Mouse (Mus musculus) liver, embryonic 14.5 days (tissue): Measurements from ENCODE around the gene Sigmar1. TPM values are rescaled to one million over a fixed set of nuclear protein-coding genes. Genes with fewer than 3 reads are reported as not detected.

Source experiments
- ATAC-seq: fragments of 200-750 bp; cut with Nextera tagmentation; 2 replicates; pipeline ENCODE4 v1.8.0; 2017; ENCODE audit warnings: moderate number of reproducible peaks, mild to moderate bottlenecking, moderate library complexity; ENCODE audit not compliant: insufficient read depth
- DNase-seq, 3 experiments: peaks; one replicate each; pipeline ENCODE4 v3.0.0-alpha.2; 2012 to 2013; ENCODE audit warnings: low read depth in 3 of 3, low spot score in 3 of 3
- H3K27ac ChIP-seq: fragments of 300-500 bp; sonication (generic); 2 replicates; pipeline ENCODE4 v1.5.1; 2014; ENCODE audit warnings: moderate library complexity, mild to moderate bottlenecking, control low read depth, inconsistent platforms
- H3K27me3 ChIP-seq: fragments of 300-500 bp; sonication (generic); 2 replicates; pipeline ENCODE4 v1.6.1; 2014; ENCODE audit warnings: mild to moderate bottlenecking, low read length, moderate library complexity; ENCODE audit not compliant: control insufficient read depth, insufficient read depth
- H3K36me3 ChIP-seq: fragments of 300-500 bp; sonication (generic); replicated peaks from 2 replicates; pipeline ENCODE4 v1.6.1; 2014; ENCODE audit warnings: low read depth; ENCODE audit not compliant: control insufficient read depth, insufficient read depth
- H3K4me1 ChIP-seq, 2 experiments: fragments of 200-500 bp in 1 of 2; fragments of 300-500 bp in 1 of 2; sonication (generic) in 1 of 2; replicated peaks; 2 replicates each; pipeline ENCODE4 v1.6.1; 2012 to 2014; ENCODE audit warnings: antibody characterized with exemption in 1 of 2, inconsistent platforms in 1 of 2, low read length in 1 of 2; ENCODE audit not compliant: control insufficient read depth in 2 of 2, insufficient read depth in 2 of 2
- H3K4me2 ChIP-seq: fragments of 300-500 bp; sonication (generic); 2 replicates; pipeline ENCODE4 v1.6.1; 2014; ENCODE audit warnings: low read depth, mild to moderate bottlenecking, control low read depth, moderate library complexity
- H3K4me3 ChIP-seq, 2 experiments: fragments of 200-500 bp in 1 of 2; fragments of 300-500 bp in 1 of 2; sonication (generic) in 1 of 2; 2 replicates each; pipeline ENCODE4 v1.5.1; 2012 to 2014; ENCODE audit warnings: low read depth in 2 of 2, low read length in 2 of 2, mild to moderate bottlenecking in 2 of 2, control low read depth in 1 of 2, inconsistent platforms in 1 of 2, moderate library complexity in 1 of 2; ENCODE audit not compliant: insufficient read depth in 1 of 2
- H3K9ac ChIP-seq: fragments of 300-500 bp; sonication (generic); replicated peaks from 2 replicates; pipeline ENCODE4 v1.6.1; 2014; ENCODE audit warnings: mild to moderate bottlenecking, control low read depth, moderate library complexity
- H3K9me3 ChIP-seq: fragments of 300-500 bp; sonication (generic); 2 replicates; pipeline ENCODE4 v1.6.1; 2016; ENCODE audit warnings: low read length, mixed read lengths; ENCODE audit not compliant: control insufficient read depth
- CTCF ChIP-seq: IDR thresholded peaks from 2 replicates; pipeline ENCODE4 v1.5.1; 2016; ENCODE audit warnings: antibody characterized with exemption, low read depth, control low read depth
- EP300 ChIP-seq: IDR thresholded peaks from 2 replicates; pipeline ENCODE4 v1.6.1; 2016; ENCODE audit warnings: antibody characterized with exemption, low read depth
- WGBS: fragments of 180-500 bp; shearing (Covaris S2); extraction: QIAGEN DNeasy Blood & Tissue Kit; methylation state at CpG from one replicate; pipeline ENCODE4 v1.1.7; 2014; ENCODE audit not compliant: insufficient replicate concordance; 5-methylcytosine and 5-hydroxymethylcytosine counted together
- polyA plus RNA-seq, 2 experiments: library from polyadenylated mRNA; depleted of rRNA in 1 of 2; stranded (reverse) in 1 of 2; unstranded in 1 of 2; fragments of >200 nt; fragmentation: Nextera tagmentation in 1 of 2; extraction: Ambion mirVana in 1 of 2; gene quantifications; 2 replicates each; pipeline versions ENCODE4 v1.2.1 to v1.2.3; 2012 to 2014

The Sigmar1 gene
- polyA plus RNA-seq, 2 experiments: 24.4 to 36.0 TPM

GRCm38 (mm10) chr4:41726826-41727621 lies 28.9 kb downstream of the Sigmar1 start:
- peaks cover 4 to 7% of the 10 kb centered on the region in 2 experiments for H3K4me1 ChIP-seq
- WGBS: 20% methylated on average over 20 of the region's 20 CpGs

DNA sequence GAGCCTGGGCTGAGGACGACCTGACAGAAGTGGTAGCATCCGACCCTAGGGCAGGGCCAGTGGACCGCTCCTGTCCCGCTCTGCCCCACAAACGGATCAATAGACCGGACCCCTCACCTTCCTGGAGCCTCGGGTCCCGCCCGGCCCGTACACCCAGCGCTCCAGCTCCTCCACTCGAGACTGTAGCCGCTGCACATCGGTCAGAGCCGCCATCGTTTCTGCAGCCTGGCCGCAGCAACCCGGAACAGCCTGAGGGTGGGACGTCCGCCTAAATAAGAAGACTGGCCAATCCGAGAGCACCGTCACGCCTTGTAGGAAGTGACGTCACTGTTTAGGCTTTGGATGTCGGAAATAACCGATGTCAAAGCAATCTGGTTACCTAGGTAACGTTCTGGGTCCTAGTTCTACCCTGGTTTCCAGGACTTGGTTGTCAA lies 33.0 kb downstream of the Sigmar1 start, which contains the start of gene Dctn3:
Dctn3 (minus strand) TSS at position 253 of the 434 bp plus-strand sequence.
- Histone ChIP-seq H3K27me3 (peaks cover 43% of the 10 kb centered on the region), H3K27ac (no peak within 1 kb of the TSS)
- WGBS: under 1% methylated on average over 27 of the region's 27 CpGs

More at GRCm38 (mm10) chr4:41726826-41727621, 28.9 kb downstream of the Sigmar1 start:
- H3K9me3 ChIP-seq: no peaks in the 10 kb centered on the region
- no peak overlapping the region for H3K4me2 ChIP-seq
- no peak for DNase-seq
- H3K9ac ChIP-seq: no peak overlapping the region
- H3K27ac ChIP-seq: no peak overlapping the region
- H3K4me3 ChIP-seq: no peak overlapping the region
- no peak for ATAC-seq
- TF ChIP-seq EP300: no peak
- TF ChIP-seq CTCF: no peak
- H3K36me3 ChIP-seq: no peaks in the 10 kb centered on the region
- peaks cover 79% of the 10 kb centered on the region for H3K27me3 ChIP-seq

GRCm38 (mm10) chr4:41716834-41717233 lies 39.1 kb downstream of the Sigmar1 start:
- H3K36me3 ChIP-seq: peaks cover 7% of the 10 kb centered on the region
- peaks cover 9 to 16% of the 10 kb centered on the region in 2 experiments for H3K4me1 ChIP-seq
- no peak overlapping the region for H3K9ac ChIP-seq
- no peak overlapping the region for H3K4me3 ChIP-seq
- no peak overlapping the region for H3K4me2 ChIP-seq
- DNase-seq (no peak), ATAC-seq (no peak)
- WGBS: 70% methylated on average over 6 of the region's 6 CpGs
- TF ChIP-seq CTCF (no peak), EP300 (no peak)
- no peak overlapping the region for H3K27ac ChIP-seq
- H3K9me3 ChIP-seq: no peaks in the 10 kb centered on the region
- H3K27me3 ChIP-seq: no peaks in the 10 kb centered on the region

More for the DNA sequence above, 33.0 kb downstream of the Sigmar1 start, which contains the start of gene Dctn3:
- ATAC-seq (peak; percentile 95), DNase-seq (peak; percentile 88 to 91 (median 90))
- H3K9ac ChIP-seq: peak within 1 kb of the TSS; percentile 88
- TF ChIP-seq EP300 (no peak), CTCF (no peak)
- H3K4me2 ChIP-seq: peak within 1 kb of the TSS; percentile 88
- H3K4me3 ChIP-seq: peak within 1 kb of the TSS; percentile 79 to 94
- H3K36me3 ChIP-seq: peaks cover 7% of the 10 kb centered on the region
- peaks cover 5 to 11% of the 10 kb centered on the region in 2 experiments for H3K4me1 ChIP-seq
- no peaks in the 10 kb centered on the region for H3K9me3 ChIP-seq

- ATAC-seq (no peak), DNase-seq (no peak)
- no peak overlapping the region for H3K4me3 ChIP-seq
- peaks cover 9 to 13% of the 10 kb centered on the region in 2 experiments for H3K4me1 ChIP-seq
- TF ChIP-seq CTCF (peak; percentile 54), EP300 (no peak)
- no peak overlapping the region for H3K9ac ChIP-seq
- H3K9me3 ChIP-seq: no peaks in the 10 kb centered on the region
- H3K27me3 ChIP-seq: no peaks in the 10 kb centered on the region
- H3K27ac ChIP-seq: no peak overlapping the region
- H3K36me3 ChIP-seq: peaks cover 7% of the 10 kb centered on the region
- no peak overlapping the region for H3K4me2 ChIP-seq
- 75% methylated on average over 5 of the region's 5 CpGs for WGBS
Measured at GRCm38 (mm10) chr4:41715596-41715995, 40.4 kb downstream of the Sigmar1 start.

GRCm38 (mm10) chr4:41715082-41715481 lies 40.9 kb downstream of the Sigmar1 start:
- WGBS: 68% methylated on average over 8 of the region's 8 CpGs
- H3K4me1 ChIP-seq: peaks cover 9 to 13% of the 10 kb centered on the region in 2 experiments
- no peak overlapping the region for H3K4me2 ChIP-seq
- TF ChIP-seq EP300 (no peak), CTCF (no peak)
- H3K4me3 ChIP-seq: no peak overlapping the region
- H3K36me3 ChIP-seq: peaks cover 7% of the 10 kb centered on the region
- H3K9me3 ChIP-seq: no peaks in the 10 kb centered on the region
- H3K27me3 ChIP-seq: no peaks in the 10 kb centered on the region
- no peak overlapping the region for H3K9ac ChIP-seq
- ATAC-seq (no peak), DNase-seq (no peak)
- no peak overlapping the region for H3K27ac ChIP-seq
